Mouse (Mus musculus): ENCODE data around the gene Prss35. TPM values are rescaled to one million over a fixed set of nuclear protein-coding genes. Genes with fewer than 3 reads are reported as not detected.
A peak's percentile ranks its signal among the peaks of the same experiment; 100 is the strongest.

Prss35 gene
- polyA plus RNA-seq, 1 experiment, result 0.05 TPM

DNA sequence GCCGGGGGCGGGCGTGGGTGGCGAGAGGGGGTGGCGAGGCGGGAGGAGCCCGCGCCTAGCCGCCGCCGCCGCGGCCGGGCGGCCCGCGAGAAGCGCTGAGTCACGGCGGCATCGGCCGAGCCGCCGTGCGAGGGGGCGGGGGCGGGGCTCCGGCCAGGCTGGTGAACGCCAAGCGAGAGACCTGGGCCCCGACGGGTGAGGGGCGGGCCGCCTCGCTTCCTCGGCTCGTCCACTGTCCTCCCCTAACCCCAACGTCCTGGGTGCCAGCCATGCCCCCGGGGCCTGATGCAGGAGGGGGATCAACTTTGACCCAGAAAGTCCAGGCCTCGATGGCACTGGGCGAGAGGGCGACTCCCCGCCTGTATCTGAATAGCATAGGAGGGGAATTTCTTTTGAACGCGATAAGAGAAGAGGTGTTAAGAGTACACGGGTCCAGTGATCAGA, 47.6 kb upstream of the Prss35 start, which contains the start of gene Me1:
TSS of gene Me1 (minus strand) at position 136 of the 444 bp plus-strand sequence.
- TF ChIP-seq POLR2A (IDR thresholded peaks at IDR 0.05; ENCODE audit: insufficient read length, low read depth) (peak; percentile 67), REST (IDR thresholded peaks at IDR 0.05; ENCODE audit: insufficient read depth, insufficient read length) (no peak)
- H3K4me3 ChIP-seq, result peak within 1 kb of the TSS; percentile 43

GRCm38 (mm10) chr9:86701264-86701663, 42.2 kb upstream of the Prss35 start:
- Histone ChIP-seq H3K4me2 (ENCODE audit: low read depth) (no peak overlapping the region), H3K4me3 (no peak overlapping the region), H3K36me3 (ENCODE audit: control insufficient read depth, insufficient read depth) (no peaks in the 10 kb centered on the region), H3K79me2 (ENCODE audit: control insufficient read depth, insufficient read depth) (no peaks in the 10 kb centered on the region), H3ac (ENCODE audit: control insufficient read depth, insufficient read length) (no peak overlapping the region), H3K27me3 (ENCODE audit: control insufficient read depth, insufficient read depth, insufficient read length) (no peaks in the 10 kb centered on the region)
- TF ChIP-seq SRF (IDR thresholded peaks at IDR 0.05; ENCODE audit: control insufficient read depth, insufficient read length, low read depth), result no peak
- TF ChIP-seq CEBPB (IDR thresholded peaks at IDR 0.05; ENCODE audit: insufficient read depth, poor library complexity, severe bottlenecking), result no peak
- no peak for TF ChIP-seq MYOD1 (IDR thresholded peaks at IDR 0.05; ENCODE audit: control insufficient read depth in 1 of 3, insufficient read length in 2 of 3, low read depth in 2 of 3)
- TF ChIP-seq MAX (IDR thresholded peaks at IDR 0.05; ENCODE audit: low read depth), result no peak
- TF ChIP-seq POLR2AphosphoS2 (IDR thresholded peaks at IDR 0.05; ENCODE audit: insufficient read length, low read depth), result no peak
- TF ChIP-seq TCF3 (IDR thresholded peaks at IDR 0.05; ENCODE audit: insufficient read length, low read depth), result no peak
- TF ChIP-seq REST (IDR thresholded peaks at IDR 0.05; ENCODE audit: insufficient read depth, insufficient read length), result no peak
- no peak for TF ChIP-seq POLR2A (IDR thresholded peaks at IDR 0.05; ENCODE audit: insufficient read length, low read depth)
- no peak for TF ChIP-seq TCF12 (IDR thresholded peaks at IDR 0.05; ENCODE audit: insufficient read depth, poor library complexity, severe bottlenecking)
- no peak for TF ChIP-seq MYOG (IDR thresholded peaks at IDR 0.05; ENCODE audit: control insufficient read depth in 1 of 3, insufficient read depth in 1 of 3, insufficient read length in 2 of 3, low read depth in 2 of 3)
- TF ChIP-seq E2F4 (IDR thresholded peaks at IDR 0.05; ENCODE audit: insufficient read depth), result no peak
- no peak for TF ChIP-seq USF1 (IDR thresholded peaks at IDR 0.05; ENCODE audit: low read depth)

More for the DNA sequence above, 47.6 kb upstream of the Prss35 start, which contains the start of gene Me1:
- Histone ChIP-seq H3K79me2 (ENCODE audit: control insufficient read depth, insufficient read depth) (peaks cover 35% of the 10 kb centered on the region), H3ac (ENCODE audit: control insufficient read depth, insufficient read length) (peak within 1 kb of the TSS; percentile 53), H3K4me2 (ENCODE audit: low read depth) (peak within 1 kb of the TSS; percentile 77), H3K27me3 (ENCODE audit: control insufficient read depth, insufficient read depth, insufficient read length) (no peaks in the 10 kb centered on the region), H3K36me3 (ENCODE audit: control insufficient read depth, insufficient read depth) (no peaks in the 10 kb centered on the region)

GRCm38 (mm10) chr9:86701844-86702243, 41.6 kb upstream of the Prss35 start:
- TF ChIP-seq REST (IDR thresholded peaks at IDR 0.05; ENCODE audit: insufficient read depth, insufficient read length), result no peak
- TF ChIP-seq POLR2AphosphoS2 (IDR thresholded peaks at IDR 0.05; ENCODE audit: insufficient read length, low read depth), result no peak
- TF ChIP-seq MYOG (IDR thresholded peaks at IDR 0.05; ENCODE audit: control insufficient read depth in 1 of 3, insufficient read depth in 1 of 3, insufficient read length in 2 of 3, low read depth in 2 of 3), result no peak
- TF ChIP-seq TCF3 (IDR thresholded peaks at IDR 0.05; ENCODE audit: insufficient read length, low read depth), result no peak
- TF ChIP-seq MYOD1 (IDR thresholded peaks at IDR 0.05; ENCODE audit: control insufficient read depth in 1 of 3, insufficient read length in 2 of 3, low read depth in 2 of 3), result no peak
- TF ChIP-seq CEBPB (IDR thresholded peaks at IDR 0.05; ENCODE audit: insufficient read depth, poor library complexity, severe bottlenecking), result no peak
- TF ChIP-seq TCF12 (IDR thresholded peaks at IDR 0.05; ENCODE audit: insufficient read depth, poor library complexity, severe bottlenecking), result no peak
- TF ChIP-seq MAX (IDR thresholded peaks at IDR 0.05; ENCODE audit: low read depth), result no peak
- TF ChIP-seq USF1 (IDR thresholded peaks at IDR 0.05; ENCODE audit: low read depth), result no peak
- no peak for TF ChIP-seq SRF (IDR thresholded peaks at IDR 0.05; ENCODE audit: control insufficient read depth, insufficient read length, low read depth)
- no peak for TF ChIP-seq E2F4 (IDR thresholded peaks at IDR 0.05; ENCODE audit: insufficient read depth)
- Histone ChIP-seq H3K4me2 (ENCODE audit: low read depth) (no peak overlapping the region), H3K4me3 (no peak overlapping the region), H3ac (ENCODE audit: control insufficient read depth, insufficient read length) (no peak overlapping the region), H3K36me3 (ENCODE audit: control insufficient read depth, insufficient read depth) (no peaks in the 10 kb centered on the region), H3K27me3 (ENCODE audit: control insufficient read depth, insufficient read depth, insufficient read length) (no peaks in the 10 kb centered on the region), H3K79me2 (ENCODE audit: control insufficient read depth, insufficient read depth) (no peaks in the 10 kb centered on the region)

DNA sequence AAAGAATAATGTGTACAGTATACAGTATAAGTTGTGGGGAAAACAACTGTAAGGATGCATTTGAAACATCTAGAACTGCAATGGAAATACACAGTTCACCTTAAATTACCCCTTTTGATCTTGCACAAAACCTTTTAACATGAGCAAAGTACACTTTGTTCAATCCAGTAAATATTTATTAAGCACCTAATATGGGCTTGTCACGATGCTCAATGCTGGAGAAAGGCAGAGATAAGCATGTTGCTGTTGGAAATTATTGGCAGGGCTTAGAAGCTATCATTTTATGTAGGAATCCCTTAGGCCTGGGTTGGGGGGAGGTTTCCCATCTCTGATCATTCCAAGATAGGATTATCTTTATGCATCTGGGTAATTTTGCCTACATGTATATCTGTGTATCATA, 36.0 kb upstream of the Prss35 start:
- no peaks in the 10 kb centered on the region for H3K27me3 ChIP-seq (ENCODE audit: control insufficient read depth, insufficient read depth, insufficient read length)
- H3ac ChIP-seq (ENCODE audit: control insufficient read depth, insufficient read length), result no peak overlapping the region
- no peaks in the 10 kb centered on the region for H3K36me3 ChIP-seq (ENCODE audit: control insufficient read depth, insufficient read depth)
- H3K4me2 ChIP-seq (ENCODE audit: low read depth), result no peak overlapping the region
- TF ChIP-seq REST (IDR thresholded peaks at IDR 0.05; ENCODE audit: insufficient read depth, insufficient read length) (no peak), SRF (IDR thresholded peaks at IDR 0.05; ENCODE audit: control insufficient read depth, insufficient read length, low read depth) (no peak), TCF12 (IDR thresholded peaks at IDR 0.05; ENCODE audit: insufficient read depth, poor library complexity, severe bottlenecking) (no peak), USF1 (IDR thresholded peaks at IDR 0.05; ENCODE audit: low read depth) (no peak), MAX (IDR thresholded peaks at IDR 0.05; ENCODE audit: low read depth) (no peak), CEBPB (IDR thresholded peaks at IDR 0.05; ENCODE audit: insufficient read depth, poor library complexity, severe bottlenecking) (no peak), POLR2A (IDR thresholded peaks at IDR 0.05; ENCODE audit: insufficient read length, low read depth) (no peak), POLR2AphosphoS2 (IDR thresholded peaks at IDR 0.05; ENCODE audit: insufficient read length, low read depth) (no peak), MYOD1 (IDR thresholded peaks at IDR 0.05; ENCODE audit: control insufficient read depth in 1 of 3, insufficient read length in 2 of 3, low read depth in 2 of 3) (no peak), E2F4 (IDR thresholded peaks at IDR 0.05; ENCODE audit: insufficient read depth) (no peak), MYOG (IDR thresholded peaks at IDR 0.05; ENCODE audit: control insufficient read depth in 1 of 3, insufficient read depth in 1 of 3, insufficient read length in 2 of 3, low read depth in 2 of 3) (no peak), TCF3 (IDR thresholded peaks at IDR 0.05; ENCODE audit: insufficient read length, low read depth) (no peak)
- H3K79me2 ChIP-seq (ENCODE audit: control insufficient read depth, insufficient read depth), result no peaks in the 10 kb centered on the region
- H3K4me3 ChIP-seq, result no peak overlapping the region

DNA sequence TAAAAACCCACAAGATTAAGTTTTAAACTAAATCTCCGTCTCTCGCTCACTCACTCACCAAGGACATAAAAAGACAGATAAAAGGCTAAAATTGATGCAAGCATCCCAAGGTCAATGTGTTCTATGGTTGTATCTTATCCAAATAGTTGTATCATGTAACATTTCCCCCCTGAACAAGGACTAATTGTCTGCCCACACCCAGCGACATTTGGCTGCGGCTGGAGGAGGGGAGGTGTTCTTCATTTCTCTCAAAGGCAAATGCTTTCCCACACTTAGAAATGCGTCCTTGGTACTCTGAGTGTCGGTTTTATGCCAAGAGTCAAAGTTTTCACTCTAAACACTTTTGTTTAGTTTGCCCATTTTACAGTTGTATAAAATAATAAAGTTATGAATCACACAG, 34.5 kb upstream of the Prss35 start:
- H3K36me3 ChIP-seq (ENCODE audit: control insufficient read depth, insufficient read depth), result no peaks in the 10 kb centered on the region
- H3K4me2 ChIP-seq (ENCODE audit: low read depth), result peak overlapping the region; percentile 52
- H3K27me3 ChIP-seq (ENCODE audit: control insufficient read depth, insufficient read depth, insufficient read length), result no peaks in the 10 kb centered on the region
- H3K79me2 ChIP-seq (ENCODE audit: control insufficient read depth, insufficient read depth), result no peaks in the 10 kb centered on the region
- TF ChIP-seq E2F4 (IDR thresholded peaks at IDR 0.05; ENCODE audit: insufficient read depth), result no peak
- no peak for TF ChIP-seq TCF3 (IDR thresholded peaks at IDR 0.05; ENCODE audit: insufficient read length, low read depth)
- TF ChIP-seq REST (IDR thresholded peaks at IDR 0.05; ENCODE audit: insufficient read depth, insufficient read length), result no peak
- no peak for TF ChIP-seq MAX (IDR thresholded peaks at IDR 0.05; ENCODE audit: low read depth)
- no peak overlapping the region for H3K4me3 ChIP-seq
- H3ac ChIP-seq (ENCODE audit: control insufficient read depth, insufficient read length), result no peak overlapping the region

All from myocyte (in vitro differentiated cells).